Mouse (Mus musculus) spleen, adult 2 months (tissue): ENCODE measurements around the gene Caprin2.

Source experiments
- CTCF ChIP-seq: fragments of 200-500 bp; IDR thresholded peaks from 2 replicates; pipeline ENCODE4 v1.5.1; 2011; ENCODE audit warnings: mild to moderate bottlenecking, inconsistent platforms; ENCODE audit not compliant: insufficient read depth, insufficient read length, insufficient replicate concordance; ENCODE audit errors: extremely low read depth
- POLR2A ChIP-seq: fragments of 200-500 bp; IDR thresholded peaks from 2 replicates; pipeline ENCODE4 v1.6.1; 2011; ENCODE audit warnings: low read depth, low read length, inconsistent platforms

DNA sequence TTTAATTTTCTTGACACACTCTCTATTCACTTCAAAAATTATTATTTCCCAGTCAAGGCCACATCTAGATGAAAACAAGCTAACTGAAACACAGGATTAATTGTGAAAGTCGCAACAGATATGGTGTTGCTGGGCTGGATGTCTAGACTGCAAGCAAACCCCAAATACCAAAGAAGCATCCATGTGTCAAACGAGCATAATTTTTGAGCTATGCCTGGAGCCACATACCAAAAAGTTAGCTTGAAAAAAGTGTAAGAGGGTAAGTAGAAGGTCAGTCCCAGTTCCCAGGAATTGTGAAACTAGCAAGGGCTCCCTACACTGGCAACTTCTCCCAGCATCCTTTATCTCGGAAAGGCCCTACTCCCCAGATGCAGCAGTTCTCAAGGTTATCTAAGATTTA, 47.7 kb upstream of the Caprin2 start:
- TF ChIP-seq CTCF (no peak), POLR2A (no peak)
